Mouse (Mus musculus): Measurements from ENCODE around the gene Synj1.

DNA sequence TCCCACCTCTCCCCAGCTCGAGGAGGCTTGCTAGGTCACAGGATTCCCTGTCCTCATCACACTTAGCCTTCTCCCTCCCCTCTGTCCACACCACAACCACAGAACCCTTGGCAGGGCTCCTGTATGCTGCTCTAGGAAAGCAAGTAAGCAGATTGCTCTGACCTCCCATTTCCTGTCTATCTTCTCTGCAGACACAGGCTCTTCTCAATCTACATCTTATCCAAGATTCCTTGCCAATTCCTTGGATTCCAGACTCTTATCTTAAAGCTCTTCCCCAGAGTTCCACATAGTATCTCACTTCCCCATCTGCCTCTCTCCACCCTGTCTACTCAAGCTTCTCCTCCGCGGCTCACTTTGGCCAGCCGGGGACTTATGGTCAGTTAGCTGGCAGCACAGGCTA lies 16.1 kb downstream of the Synj1 start:
- no peak for TF ChIP-seq CTCF (IDR thresholded peaks at IDR 0.05; ENCODE audit: extremely low read depth, insufficient read depth, low read length)
- no peak for TF ChIP-seq POLR2A (IDR thresholded peaks at IDR 0.05; ENCODE audit: extremely low read depth, insufficient read depth, low read length)
